Mouse (Mus musculus): ENCODE results near the gene Ampd3. TPM values are rescaled to one million over a fixed set of nuclear protein-coding genes. Genes with fewer than 3 reads are reported as not detected.

Gene Ampd3
- polyA plus RNA-seq, 1 experiment: 4.5 TPM

GRCm38 (mm10) chr7:110777146-110778001 is 9.4 kb downstream of the Ampd3 start:
- Histone ChIP-seq H3K4me3 (ENCODE audit: insufficient read depth, poor library complexity, severe bottlenecking) (peak overlapping the region; percentile 25), H3K27me3 (ENCODE audit: control insufficient read depth, insufficient read depth, insufficient read length) (no peaks in the 10 kb centered on the region), H3ac (ENCODE audit: control insufficient read depth, insufficient read length, low read depth) (no peak overlapping the region), H3K79me3 (ENCODE audit: low read depth) (peaks cover 10% of the 10 kb centered on the region), H3K79me2 (ENCODE audit: control insufficient read depth, insufficient read depth) (peaks cover 43% of the 10 kb centered on the region), H3K36me3 (ENCODE audit: control insufficient read depth, insufficient read depth) (no peaks in the 10 kb centered on the region)
- TF ChIP-seq MYOG (IDR thresholded peaks at IDR 0.05; ENCODE audit: control insufficient read depth, extremely low read depth, insufficient read length): no peak
- no peak for TF ChIP-seq FOSL1 (IDR thresholded peaks at IDR 0.05; ENCODE audit: insufficient read depth, low read length, poor library complexity, severe bottlenecking)
- TF ChIP-seq CTCF (IDR thresholded peaks at IDR 0.05; ENCODE audit: control insufficient read depth, insufficient read depth, insufficient read length): no peak
- TF ChIP-seq CEBPB (IDR thresholded peaks at IDR 0.05; ENCODE audit: low read depth): no peak
- no peak for TF ChIP-seq MYOD1 (IDR thresholded peaks at IDR 0.05; ENCODE audit: control insufficient read depth, insufficient read length, low read depth)
- TF ChIP-seq MAX (IDR thresholded peaks at IDR 0.05): no peak
- TF ChIP-seq USF1 (IDR thresholded peaks at IDR 0.05; ENCODE audit: low read depth): no peak

- peaks cover 11% of the 10 kb centered on the region for H3K79me3 ChIP-seq (ENCODE audit: low read depth)
- H3K36me3 ChIP-seq (ENCODE audit: control insufficient read depth, insufficient read depth): no peaks in the 10 kb centered on the region
- H3K79me2 ChIP-seq (ENCODE audit: control insufficient read depth, insufficient read depth): peaks cover 51% of the 10 kb centered on the region
- no peaks in the 10 kb centered on the region for H3K27me3 ChIP-seq (ENCODE audit: control insufficient read depth, insufficient read depth, insufficient read length)
- H3ac ChIP-seq (ENCODE audit: control insufficient read depth, insufficient read length, low read depth): no peak overlapping the region
- TF ChIP-seq MAX (IDR thresholded peaks at IDR 0.05): no peak
- no peak for TF ChIP-seq USF1 (IDR thresholded peaks at IDR 0.05; ENCODE audit: low read depth)
- TF ChIP-seq MYOG (IDR thresholded peaks at IDR 0.05; ENCODE audit: control insufficient read depth, extremely low read depth, insufficient read length): no peak
- no peak for TF ChIP-seq CTCF (IDR thresholded peaks at IDR 0.05; ENCODE audit: control insufficient read depth, insufficient read depth, insufficient read length)
- TF ChIP-seq CEBPB (IDR thresholded peaks at IDR 0.05; ENCODE audit: low read depth): no peak
- no peak for TF ChIP-seq MYOD1 (IDR thresholded peaks at IDR 0.05; ENCODE audit: control insufficient read depth, insufficient read length, low read depth)
- no peak for TF ChIP-seq FOSL1 (IDR thresholded peaks at IDR 0.05; ENCODE audit: insufficient read depth, low read length, poor library complexity, severe bottlenecking)
- no peak overlapping the region for H3K4me3 ChIP-seq (ENCODE audit: insufficient read depth, poor library complexity, severe bottlenecking)
Measured at GRCm38 (mm10) chr7:110778933-110779332, 10.9 kb downstream of the Ampd3 start.

- Histone ChIP-seq H3K4me3 (ENCODE audit: insufficient read depth, poor library complexity, severe bottlenecking) (no peak overlapping the region), H3K79me2 (ENCODE audit: control insufficient read depth, insufficient read depth) (peaks cover 53% of the 10 kb centered on the region), H3K27me3 (ENCODE audit: control insufficient read depth, insufficient read depth, insufficient read length) (no peaks in the 10 kb centered on the region), H3K36me3 (ENCODE audit: control insufficient read depth, insufficient read depth) (no peaks in the 10 kb centered on the region), H3ac (ENCODE audit: control insufficient read depth, insufficient read length, low read depth) (no peak overlapping the region), H3K79me3 (ENCODE audit: low read depth) (peaks cover 13% of the 10 kb centered on the region)
- TF ChIP-seq CEBPB (IDR thresholded peaks at IDR 0.05; ENCODE audit: low read depth): no peak
- TF ChIP-seq FOSL1 (IDR thresholded peaks at IDR 0.05; ENCODE audit: insufficient read depth, low read length, poor library complexity, severe bottlenecking): no peak
- no peak for TF ChIP-seq MYOG (IDR thresholded peaks at IDR 0.05; ENCODE audit: control insufficient read depth, extremely low read depth, insufficient read length)
- no peak for TF ChIP-seq CTCF (IDR thresholded peaks at IDR 0.05; ENCODE audit: control insufficient read depth, insufficient read depth, insufficient read length)
- no peak for TF ChIP-seq MYOD1 (IDR thresholded peaks at IDR 0.05; ENCODE audit: control insufficient read depth, insufficient read length, low read depth)
- TF ChIP-seq USF1 (IDR thresholded peaks at IDR 0.05; ENCODE audit: low read depth): no peak
- TF ChIP-seq MAX (IDR thresholded peaks at IDR 0.05): no peak
Measured at GRCm38 (mm10) chr7:110779605-110780111, 11.7 kb downstream of the Ampd3 start.

GRCm38 (mm10) chr7:110780520-110780919 is 12.5 kb downstream of the Ampd3 start:
- TF ChIP-seq USF1 (IDR thresholded peaks at IDR 0.05; ENCODE audit: low read depth) (no peak), MAX (IDR thresholded peaks at IDR 0.05) (peak; percentile 56)
- H3K79me2 ChIP-seq (ENCODE audit: control insufficient read depth, insufficient read depth): peaks cover 51% of the 10 kb centered on the region
- no peaks in the 10 kb centered on the region for H3K36me3 ChIP-seq (ENCODE audit: control insufficient read depth, insufficient read depth)
- H3K27me3 ChIP-seq (ENCODE audit: control insufficient read depth, insufficient read depth, insufficient read length): no peaks in the 10 kb centered on the region
- no peak overlapping the region for H3ac ChIP-seq (ENCODE audit: control insufficient read depth, insufficient read length, low read depth)
- H3K4me3 ChIP-seq (ENCODE audit: insufficient read depth, poor library complexity, severe bottlenecking): no peak overlapping the region
- H3K79me3 ChIP-seq (ENCODE audit: low read depth): peaks cover 10% of the 10 kb centered on the region

GRCm38 (mm10) chr7:110781231-110781711 is 13.3 kb downstream of the Ampd3 start:
- Histone ChIP-seq H3K27me3 (ENCODE audit: control insufficient read depth, insufficient read depth, insufficient read length) (no peaks in the 10 kb centered on the region), H3K79me2 (ENCODE audit: control insufficient read depth, insufficient read depth) (peaks cover 54% of the 10 kb centered on the region)
- TF ChIP-seq FOSL1 (IDR thresholded peaks at IDR 0.05; ENCODE audit: insufficient read depth, low read length, poor library complexity, severe bottlenecking) (no peak), MYOD1 (IDR thresholded peaks at IDR 0.05; ENCODE audit: control insufficient read depth, insufficient read length, low read depth) (no peak)

GRCm38 (mm10) chr7:110782135-110782534 is 14.1 kb downstream of the Ampd3 start:
- Histone ChIP-seq H3K36me3 (ENCODE audit: control insufficient read depth, insufficient read depth) (peaks cover 5% of the 10 kb centered on the region), H3ac (ENCODE audit: control insufficient read depth, insufficient read length, low read depth) (no peak overlapping the region), H3K79me2 (ENCODE audit: control insufficient read depth, insufficient read depth) (peaks cover 62% of the 10 kb centered on the region), H3K4me3 (ENCODE audit: insufficient read depth, poor library complexity, severe bottlenecking) (no peak overlapping the region), H3K79me3 (ENCODE audit: low read depth) (peaks cover 10% of the 10 kb centered on the region), H3K27me3 (ENCODE audit: control insufficient read depth, insufficient read depth, insufficient read length) (no peaks in the 10 kb centered on the region)
- TF ChIP-seq CEBPB (IDR thresholded peaks at IDR 0.05; ENCODE audit: low read depth) (no peak), CTCF (IDR thresholded peaks at IDR 0.05; ENCODE audit: control insufficient read depth, insufficient read depth, insufficient read length) (no peak), MYOD1 (IDR thresholded peaks at IDR 0.05; ENCODE audit: control insufficient read depth, insufficient read length, low read depth) (no peak), MYOG (IDR thresholded peaks at IDR 0.05; ENCODE audit: control insufficient read depth, extremely low read depth, insufficient read length) (no peak), USF1 (IDR thresholded peaks at IDR 0.05; ENCODE audit: low read depth) (no peak), MAX (IDR thresholded peaks at IDR 0.05) (no peak), FOSL1 (IDR thresholded peaks at IDR 0.05; ENCODE audit: insufficient read depth, low read length, poor library complexity, severe bottlenecking) (no peak)

More at GRCm38 (mm10) chr7:110781231-110781711, 13.3 kb downstream of the Ampd3 start:
- no peak overlapping the region for H3ac ChIP-seq (ENCODE audit: control insufficient read depth, insufficient read length, low read depth)
- no peak overlapping the region for H3K4me3 ChIP-seq (ENCODE audit: insufficient read depth, poor library complexity, severe bottlenecking)
- H3K79me3 ChIP-seq (ENCODE audit: low read depth): peaks cover 10% of the 10 kb centered on the region
- peaks cover 2% of the 10 kb centered on the region for H3K36me3 ChIP-seq (ENCODE audit: control insufficient read depth, insufficient read depth)

Data from C2C12 (cell line).